Mouse (Mus musculus): Measurements from ENCODE around the gene Hspb2.

The Hspb2 gene

DNA sequence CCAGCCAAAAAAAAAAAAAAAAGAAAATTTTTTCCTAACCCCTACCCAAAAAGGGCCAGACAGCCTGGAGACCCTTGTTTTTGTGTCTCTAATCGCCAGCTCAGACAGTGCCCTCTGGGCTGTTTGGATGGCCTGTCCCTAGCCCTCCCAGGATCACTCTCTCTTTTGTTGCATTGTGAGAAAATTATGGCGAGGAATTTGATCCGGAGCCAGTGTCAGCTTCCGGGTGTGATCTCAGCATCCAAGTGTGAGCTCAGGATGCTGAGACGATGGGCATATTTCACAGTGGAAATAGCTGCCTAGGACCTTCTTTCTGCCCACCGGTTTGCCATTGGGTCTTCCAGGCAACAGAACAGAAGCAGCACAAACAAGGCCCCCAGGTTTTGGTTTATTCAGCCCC is 1.4 kb downstream of the Hspb2 start:
- no peak for DNase-seq (ENCODE audit: low spot score)

GRCm38 (mm10) chr9:50746214-50746677 is 5.9 kb downstream of the Hspb2 start, which contains the start of gene 2310030G06Rik:
TSS of gene 2310030G06Rik (minus strand) at chr9:50746536.
- DNase-seq (ENCODE audit: low spot score) = peak; percentile 16

GRCm38 (mm10) chr9:50745806-50746205 is 6.3 kb downstream of the Hspb2 start:
- peak; percentile 30 for DNase-seq (ENCODE audit: low spot score)

DNA sequence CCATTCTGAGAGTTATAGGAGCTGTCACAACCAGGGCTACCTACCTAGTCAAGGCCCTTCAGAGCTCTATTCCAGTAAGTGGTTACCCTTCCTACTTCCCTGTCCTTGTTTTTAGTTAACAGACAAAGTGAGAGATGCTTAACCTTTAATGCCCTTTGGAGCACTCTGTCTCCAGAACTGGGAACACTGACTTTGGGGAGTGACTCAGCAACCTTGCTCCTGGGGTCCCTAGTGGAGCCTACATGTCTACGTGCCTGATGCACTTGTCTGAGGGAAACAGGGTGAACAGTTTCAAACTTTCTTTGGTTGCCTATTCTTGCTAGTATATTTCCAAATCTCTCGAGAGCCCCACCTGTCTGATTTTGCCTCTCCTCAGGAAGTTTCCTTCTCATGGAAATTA is 9.4 kb downstream of the Hspb2 start:
- no peak for DNase-seq (ENCODE audit: low spot score)

- DNase-seq (ENCODE audit: low spot score) = no peak
These were observed 9.9 kb downstream of the Hspb2 start for GRCm38 (mm10) chr9:50742261-50742660.

- DNase-seq (ENCODE audit: low spot score) = no peak
These were observed 11.0 kb downstream of the Hspb2 start for GRCm38 (mm10) chr9:50740867-50741784.

DNA sequence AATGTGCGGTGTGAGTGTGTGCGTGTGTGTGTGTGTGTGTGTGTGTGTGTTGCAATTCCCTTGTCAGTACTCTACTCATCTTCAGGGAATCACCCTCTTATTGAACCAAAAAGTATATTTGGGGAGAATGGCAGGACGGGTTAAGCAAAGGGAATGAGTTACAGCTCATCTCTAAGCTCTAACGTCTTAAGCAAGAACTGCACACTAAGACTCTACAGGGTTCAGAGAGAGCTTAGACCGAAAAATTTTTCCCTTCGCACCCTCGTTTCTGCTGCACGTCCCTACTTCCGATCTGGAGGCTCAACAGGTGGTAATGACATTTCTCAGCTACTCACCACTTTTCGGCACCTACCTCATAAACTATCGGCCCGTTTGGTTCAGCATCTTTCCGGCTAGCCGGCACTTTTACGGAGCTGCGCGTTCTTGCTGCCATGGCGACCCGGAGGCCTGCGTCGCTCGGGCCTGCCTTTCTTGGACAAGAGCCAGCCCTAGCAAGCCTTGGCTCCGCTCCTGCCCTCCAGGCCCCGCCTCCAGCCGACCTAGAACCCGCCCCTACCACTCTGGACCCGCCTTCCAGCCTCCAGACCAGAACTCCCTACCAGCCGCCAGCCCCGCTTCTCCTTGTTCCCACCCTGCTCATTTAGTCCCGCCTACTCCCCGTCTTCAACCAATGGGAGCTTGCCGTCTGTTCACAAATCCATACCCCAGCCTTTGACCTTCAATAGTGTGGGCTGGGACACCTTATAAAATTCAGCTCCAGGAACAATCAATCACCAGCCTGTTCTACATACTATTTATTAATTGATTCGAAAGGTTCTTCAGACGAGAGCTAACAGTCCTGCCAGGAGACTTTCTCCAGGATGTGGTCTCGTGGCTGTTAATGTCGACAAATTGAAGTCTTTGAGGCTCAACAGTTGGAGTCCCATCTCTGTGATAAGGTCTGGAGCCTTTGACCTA is 13.0 kb downstream of the Hspb2 start, which contains the start of gene Dixdc1:
Dixdc1 (minus strand) TSS at position 604 of the 957 bp plus-strand sequence.
- DNase-seq (ENCODE audit: low spot score) = peak; percentile 91

DNA sequence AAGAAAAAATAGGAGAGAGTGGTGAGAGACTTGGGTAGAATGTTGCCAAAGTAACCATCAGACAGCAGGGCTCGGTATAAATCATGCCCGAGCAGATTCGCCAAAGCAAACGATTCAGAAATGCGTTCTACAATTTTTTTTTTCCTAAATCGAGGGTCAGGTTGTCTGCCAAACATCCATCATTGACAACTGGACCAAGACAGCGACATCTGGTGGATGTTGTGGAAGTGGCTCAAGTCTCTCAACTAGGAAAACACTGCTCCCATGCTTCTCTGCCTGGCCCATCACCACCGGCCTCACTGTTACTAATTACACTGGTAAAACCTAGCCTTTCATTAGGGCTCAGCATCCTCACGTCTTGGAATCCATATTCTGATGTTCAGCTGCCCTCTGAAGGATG is 17.2 kb downstream of the Hspb2 start:
- DNase-seq (ENCODE audit: low spot score) = peak; percentile 35

DNA sequence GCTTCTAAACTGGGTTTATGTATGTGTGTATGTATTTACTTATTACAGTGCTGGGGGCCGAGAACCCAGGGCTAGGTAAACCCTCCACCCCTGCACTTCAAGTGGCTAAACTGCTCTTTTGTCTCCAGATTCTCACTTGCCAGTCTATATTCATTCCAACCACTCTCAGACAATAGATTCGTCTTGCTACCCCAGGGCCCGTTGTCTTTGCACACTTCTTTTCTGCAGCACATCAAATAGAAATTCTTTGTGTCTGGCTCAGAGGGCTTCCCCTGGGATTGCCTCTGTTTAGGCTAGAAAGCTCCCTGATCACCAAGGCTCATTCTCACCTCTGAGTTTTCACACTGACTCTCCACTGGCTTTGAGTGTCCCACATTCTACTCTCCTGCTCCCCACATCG is 19.6 kb downstream of the Hspb2 start:
- DNase-seq (ENCODE audit: low spot score) = no peak

GRCm38 (mm10) chr9:50729600-50729999 is 22.6 kb downstream of the Hspb2 start:
- DNase-seq (ENCODE audit: low spot score) = no peak

DNA sequence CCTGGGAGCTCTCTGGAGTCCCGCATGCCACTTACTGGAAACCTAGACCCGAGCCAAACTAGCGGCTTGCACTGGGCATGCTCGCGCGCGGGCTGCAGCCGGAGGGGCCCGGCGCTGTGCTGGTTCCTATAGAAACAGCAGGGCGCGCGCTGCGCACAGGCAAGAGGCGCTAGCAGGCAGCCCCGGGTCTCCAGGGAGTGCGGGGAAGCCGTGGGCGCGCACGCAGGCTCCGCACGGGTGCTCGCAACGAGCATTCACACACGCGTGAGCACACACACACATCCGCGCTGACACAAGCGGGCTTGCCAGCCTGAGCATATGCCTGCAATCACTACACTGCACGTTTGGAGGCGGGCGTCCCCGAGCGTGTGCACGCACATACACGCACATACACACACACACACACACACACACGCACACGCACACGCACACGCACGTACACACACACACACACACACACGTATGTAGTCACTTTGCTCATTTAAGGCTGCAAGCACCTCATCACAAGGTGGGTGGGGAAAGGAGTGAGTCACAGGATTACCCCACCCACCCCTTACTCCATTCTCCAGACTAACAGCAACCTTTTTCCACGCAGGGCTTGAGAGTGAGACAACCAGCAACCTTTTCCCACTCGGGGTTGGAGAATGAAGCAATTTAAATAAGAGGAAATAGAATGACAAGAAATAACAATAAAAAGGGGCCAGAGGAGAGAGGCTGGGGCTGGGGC is 24.1 kb downstream of the Hspb2 start:
- peak; percentile 34 for DNase-seq (ENCODE audit: low spot score)

DNA sequence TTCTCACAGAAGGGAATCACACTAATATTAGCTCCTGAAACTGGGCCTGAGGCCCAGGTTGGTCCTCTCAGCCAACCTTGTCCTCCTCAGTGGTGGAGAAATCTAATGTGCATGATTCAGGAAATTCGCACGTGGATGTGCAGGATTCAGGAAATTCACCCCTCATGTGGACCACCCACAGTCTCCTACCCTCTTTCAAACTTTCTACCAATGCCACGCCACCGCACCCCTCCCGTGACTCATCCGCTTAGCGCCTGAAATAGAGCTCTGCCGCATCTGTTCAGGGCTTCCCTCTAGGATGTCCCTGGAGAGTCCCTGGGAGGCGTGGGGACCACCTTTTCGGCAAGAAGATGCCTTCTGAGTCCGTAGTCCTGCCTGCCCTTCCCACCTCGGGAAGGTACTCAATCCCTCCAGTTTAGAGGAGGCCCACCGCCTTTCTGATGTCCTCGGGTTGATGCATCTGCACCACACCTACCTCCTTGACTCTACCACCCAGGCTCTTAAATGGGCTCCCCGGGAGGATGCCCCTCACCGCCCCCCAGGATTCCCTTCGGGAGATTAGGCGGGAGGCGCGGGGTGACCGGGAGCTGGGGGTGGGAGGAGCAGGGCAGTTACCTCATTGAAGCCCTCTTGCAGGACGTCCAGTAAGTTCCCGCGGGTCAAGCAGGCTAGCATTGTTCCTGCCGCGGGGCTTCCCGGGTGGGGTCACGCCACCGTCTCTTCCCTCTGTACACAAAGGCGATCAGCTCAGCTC is 24.8 kb downstream of the Hspb2 start:
- no peak for DNase-seq (ENCODE audit: low spot score)

DNA sequence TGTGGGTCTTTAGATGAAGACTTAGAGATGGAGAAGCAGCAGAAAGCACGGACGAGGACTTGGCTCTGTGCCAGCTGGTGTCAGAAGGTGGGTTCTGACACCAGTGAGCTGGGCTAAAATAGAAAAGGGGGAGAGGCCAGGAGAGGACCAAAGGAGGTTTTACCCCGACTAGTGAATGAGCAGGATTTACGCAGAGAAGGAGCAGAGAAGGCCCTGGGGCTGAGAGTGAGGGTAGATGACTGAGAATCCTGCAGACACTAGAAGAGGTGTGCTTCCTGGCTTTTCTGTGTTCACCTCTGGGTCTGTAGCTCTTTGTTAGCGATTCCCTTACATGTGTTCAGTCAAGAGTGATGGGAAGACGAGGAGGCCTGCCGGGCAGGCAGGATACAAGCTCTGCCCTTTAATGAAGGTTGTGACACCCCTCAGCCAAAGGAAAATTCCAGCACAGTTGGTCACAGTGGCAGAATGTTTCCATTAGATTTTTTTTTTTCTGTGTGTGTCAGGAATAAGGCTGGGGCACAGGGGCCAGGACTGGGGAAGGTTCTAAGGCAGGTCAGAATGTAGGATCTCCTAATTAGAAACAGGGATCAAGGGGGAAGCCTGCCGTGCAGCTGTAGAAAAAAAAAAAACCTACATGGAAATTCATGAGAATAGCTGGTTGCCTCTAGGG is 26.1 kb downstream of the Hspb2 start:
- no peak for DNase-seq (ENCODE audit: low spot score)

- DNase-seq (ENCODE audit: low spot score) = no peak
These were observed 27.4 kb downstream of the Hspb2 start for GRCm38 (mm10) chr9:50724661-50725330.

DNA sequence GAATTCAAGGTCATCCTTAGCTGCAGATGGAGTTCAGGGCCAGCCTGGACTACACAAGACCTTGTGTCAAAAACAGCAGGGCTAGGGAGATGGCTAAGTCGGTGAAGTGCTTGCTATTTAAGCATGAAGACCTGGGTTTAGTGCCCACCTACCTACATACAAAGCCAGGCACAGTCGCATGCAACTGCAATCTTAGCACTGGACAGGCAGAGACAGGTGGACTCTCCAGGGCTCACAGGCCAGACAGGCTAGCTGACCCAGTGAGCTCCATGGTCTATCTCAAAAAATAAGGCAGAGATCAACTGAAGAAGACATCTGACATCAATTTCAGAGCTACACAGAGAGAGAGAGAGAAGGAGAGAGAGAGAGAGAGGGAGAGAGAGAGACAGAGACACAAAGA is 28.0 kb downstream of the Hspb2 start:
- DNase-seq (ENCODE audit: low spot score) = no peak

DNA sequence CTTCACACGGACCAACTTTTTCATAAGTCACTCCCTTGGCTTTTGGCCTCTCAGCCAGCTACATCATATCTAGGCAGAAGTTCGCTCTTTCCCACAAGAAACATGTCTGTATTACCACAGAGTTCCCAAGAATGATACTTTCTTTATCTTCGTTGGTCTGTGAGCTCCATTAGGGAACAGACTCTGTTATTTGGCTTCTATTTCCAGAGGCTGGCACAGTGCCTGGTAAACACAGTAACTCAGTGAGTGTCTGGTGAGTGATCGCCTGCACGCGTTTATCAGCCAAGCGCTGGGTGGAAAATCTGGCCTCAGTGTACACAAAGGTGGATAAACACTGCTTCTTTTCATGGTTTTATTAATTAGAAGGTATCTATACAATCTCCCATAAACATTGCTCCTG is 28.7 kb downstream of the Hspb2 start:
- DNase-seq (ENCODE audit: low spot score) = peak; percentile 56

DNA sequence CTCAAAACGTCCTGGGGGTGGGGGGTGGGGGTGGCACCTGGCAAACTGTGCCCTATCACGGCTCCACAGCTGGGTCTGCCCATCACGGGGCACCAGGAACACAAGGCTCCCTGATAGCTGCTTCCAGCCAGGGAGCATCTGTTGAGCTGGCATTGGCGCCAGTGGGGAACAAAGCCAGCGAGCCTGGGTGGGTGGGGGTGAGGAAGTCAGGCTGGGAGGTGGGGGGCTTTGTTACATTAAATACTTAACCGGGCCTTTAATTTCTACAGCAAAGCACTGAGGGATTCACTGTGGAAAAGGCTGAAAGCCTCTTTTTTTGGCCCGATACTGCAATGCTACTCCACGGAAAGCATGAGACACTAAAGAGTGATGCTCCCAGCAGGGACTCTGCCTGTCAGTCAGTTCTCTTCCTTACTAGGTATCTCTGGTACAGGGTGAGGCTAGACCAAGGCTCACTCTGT is 29.7 kb downstream of the Hspb2 start:
- DNase-seq (ENCODE audit: low spot score) = no peak

DNA sequence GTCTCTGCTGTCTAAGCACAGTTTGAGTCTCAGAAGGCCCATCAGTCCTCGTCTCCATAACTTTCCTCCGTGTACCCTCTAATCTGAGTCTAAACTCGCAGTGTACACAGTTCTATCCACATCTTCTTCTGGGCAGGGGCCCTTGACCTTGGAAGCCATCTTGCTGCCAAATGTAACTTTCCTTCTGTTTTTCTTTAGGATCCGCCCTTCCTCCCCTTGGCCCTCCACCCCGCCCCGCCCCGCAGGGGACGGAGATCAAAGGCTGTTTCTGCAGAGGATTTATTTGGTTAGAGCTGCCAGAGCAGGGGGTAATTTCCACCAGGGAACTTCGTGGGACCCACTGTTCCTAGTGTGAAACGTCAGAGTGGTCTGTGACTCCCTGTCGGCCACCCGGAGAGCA is 31.1 kb downstream of the Hspb2 start:
- DNase-seq (ENCODE audit: low spot score) = no peak

DNA sequence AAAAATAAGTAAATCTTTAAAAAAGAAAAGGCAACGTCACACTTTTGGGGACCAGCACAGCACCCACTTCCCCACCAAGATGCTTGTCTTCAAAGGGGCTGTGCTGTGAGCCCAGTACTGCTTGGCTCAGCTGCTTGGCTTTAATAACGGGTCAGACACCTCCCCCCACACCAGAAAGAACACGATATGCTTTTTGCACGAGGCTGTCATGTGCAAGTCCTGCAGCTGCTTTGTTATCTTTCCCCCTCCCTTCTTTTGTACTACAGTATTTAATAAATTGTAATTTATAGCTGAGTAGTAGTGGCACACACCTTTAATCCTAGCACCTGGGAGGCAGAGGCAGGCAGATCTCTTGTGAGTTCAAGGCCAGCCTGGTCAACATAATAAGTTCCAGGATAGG is 33.3 kb downstream of the Hspb2 start:
- no peak for DNase-seq (ENCODE audit: low spot score)

DNA sequence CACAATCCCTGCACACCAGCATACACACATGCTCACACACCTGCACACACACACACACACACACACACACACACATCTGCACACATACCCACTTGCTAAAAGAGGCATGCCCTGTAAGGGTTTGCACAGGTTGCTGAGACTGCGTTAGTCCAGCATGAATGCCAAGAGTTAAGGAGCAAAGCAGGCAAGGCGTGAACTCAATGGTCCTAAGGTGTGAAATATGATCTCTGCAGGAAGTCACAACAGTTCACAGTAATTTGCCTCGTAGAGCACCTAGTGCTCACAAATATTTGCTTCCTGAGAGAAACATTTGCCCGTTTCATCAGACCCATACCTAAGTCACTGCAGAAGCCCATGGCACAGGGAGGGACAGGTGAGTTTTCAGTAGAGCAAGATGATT is 38.0 kb downstream of the Hspb2 start:
- DNase-seq (ENCODE audit: low spot score) = no peak
